12 mouse cellular contexts compared by ENCODE assay signal in genomic region chr2:97975486-97975885, GRCm38 (mm10).
"Had no signal": no experiment of that assay in that cellular context is flagged by ENCODE, and none has a peak within 500 bp of the region (broad histone marks: within the 10 kb centered on the region; RNA-seq: fewer than 3 reads in every experiment).

No protein-coding gene starts in this region.

- DNase-seq: lung, adult 18-20 months; lung, embryonic 14.5 days; lung, postnatal 10 days; lung, postnatal 4 days; midbrain, embryonic 14.5 days; right cerebral cortex, adult 18-20 months; right cerebral cortex, postnatal 25 days; right cerebral cortex, postnatal 4 days; spleen, adult 18-20 months; thymus, adult 2 months; thymus, postnatal 25 days; thymus, postnatal 4 days had no signal
